Mouse (Mus musculus) CH12.LX (cell line): ENCODE measurements around the gene Tex264. TPM values are rescaled to one million over a fixed set of nuclear protein-coding genes. Genes with fewer than 3 reads are reported as not detected.
A peak's percentile ranks its signal among the peaks of the same experiment; 100 is the strongest.

Source experiments
- DNase-seq: peaks from one replicate; pipeline ENCODE4 v3.0.0-alpha.2; 2013; ENCODE audit errors: extremely low read depth
- H3K27ac ChIP-seq: 2 replicates; pipeline ENCODE4 v1.5.1; 2012; ENCODE audit warnings: low read depth, mild to moderate bottlenecking, control low read depth, moderate library complexity; ENCODE audit not compliant: insufficient read depth
- H3K27me3 ChIP-seq: replicated peaks from 2 replicates; pipeline ENCODE3; 2012; ENCODE audit warnings: inconsistent platforms
- H3K36me3 ChIP-seq, 2 experiments: replicated peaks in 1 of 2; 2 replicates each; pipeline versions ENCODE3 to v1.6.1; 2012; ENCODE audit warnings: inconsistent platforms in 1 of 2, low read length in 1 of 2, mild to moderate bottlenecking in 1 of 2, mixed read lengths in 1 of 2, moderate library complexity in 1 of 2; ENCODE audit not compliant: control insufficient read depth in 1 of 2, insufficient read depth in 1 of 2
- H3K4me1 ChIP-seq, 2 experiments: 2 replicates each; pipeline ENCODE4 v1.6.1; 2012; ENCODE audit warnings: inconsistent platforms in 1 of 2, moderate library complexity in 1 of 2; ENCODE audit not compliant: insufficient read depth in 2 of 2, control insufficient read depth in 1 of 2
- H3K4me2 ChIP-seq: 2 replicates; pipeline ENCODE4 v1.6.1; 2012; ENCODE audit warnings: low read depth, mild to moderate bottlenecking, control low read depth; ENCODE audit not compliant: poor library complexity, insufficient read depth, severe bottlenecking
- H3K4me3 ChIP-seq, 3 experiments: fragments of 150-350 bp in 1 of 3; sonication (generic) in 1 of 3; replicated peaks in 1 of 3; 2 replicates each; pipeline versions ENCODE3 to v1.5.1; 2011 to 2012; ENCODE audit warnings: low read depth in 2 of 3, low read length in 2 of 3, mild to moderate bottlenecking in 2 of 3, moderate library complexity in 2 of 3, control low read depth in 1 of 3, improper control_type of control experiment in 1 of 3, inconsistent platforms in 1 of 3, mixed read lengths in 1 of 3; ENCODE audit not compliant: poor library complexity in 1 of 3
- H3K79me2 ChIP-seq: replicated peaks from 2 replicates; pipeline ENCODE4 v1.6.1; 2012; ENCODE audit warnings: mild to moderate bottlenecking, moderate library complexity; ENCODE audit not compliant: control insufficient read depth, poor library complexity, insufficient read depth, severe bottlenecking; ENCODE audit errors: extremely low read depth
- H3K9ac ChIP-seq: 2 replicates; pipeline ENCODE4 v1.6.1; 2012; ENCODE audit warnings: low read depth, mild to moderate bottlenecking, control low read depth, moderate library complexity; ENCODE audit not compliant: insufficient read depth
- H3K9me3 ChIP-seq: replicated peaks from 2 replicates; pipeline ENCODE3; 2012; ENCODE audit warnings: low read length, inconsistent platforms, mixed read lengths
- BHLHE40 ChIP-seq: IDR thresholded peaks from 2 replicates; pipeline ENCODE4 v1.6.1; 2011; ENCODE audit warnings: mild to moderate bottlenecking, low read depth, low read length, improper control_type of control experiment
- CTCF ChIP-seq, 2 experiments: IDR thresholded peaks in 1 of 2; conservative IDR thresholded peaks in 1 of 2; 2 replicates each; pipeline ENCODE4 v1.5.1; 2011 to 2012; ENCODE audit warnings: low read depth in 2 of 2, low read length in 2 of 2, improper control_type of control experiment in 1 of 2, inconsistent platforms in 1 of 2, mild to moderate bottlenecking in 1 of 2, moderate library complexity in 1 of 2
- E2F4 ChIP-seq: IDR thresholded peaks from 2 replicates; pipeline ENCODE4 v1.6.1; 2011; ENCODE audit warnings: low read depth, low read length, improper control_type of control experiment; ENCODE audit not compliant: insufficient replicate concordance
- EP300 ChIP-seq: IDR thresholded peaks from 2 replicates; pipeline ENCODE4 v1.6.1; 2011; ENCODE audit warnings: low read length, improper control_type of control experiment
- ETS1 ChIP-seq: conservative IDR thresholded peaks from 2 replicates; pipeline ENCODE4 v1.6.1; 2012; ENCODE audit warnings: low read depth, mild to moderate bottlenecking, inconsistent platforms, low read length, improper control_type of control experiment, moderate library complexity
- GABPA ChIP-seq: IDR thresholded peaks from 2 replicates; pipeline ENCODE4 v1.6.1; 2012; ENCODE audit warnings: low read depth, low read length, improper control_type of control experiment, inconsistent platforms; ENCODE audit not compliant: insufficient replicate concordance
- HCFC1 ChIP-seq: IDR thresholded peaks from 2 replicates; pipeline ENCODE4 v1.6.1; 2012; ENCODE audit warnings: low read depth, mild to moderate bottlenecking, inconsistent platforms, low read length, improper control_type of control experiment
- JUN ChIP-seq: IDR thresholded peaks from 2 replicates; pipeline ENCODE4 v1.6.1; 2011; ENCODE audit warnings: low read depth, mild to moderate bottlenecking, low read length, improper control_type of control experiment, moderate library complexity; ENCODE audit not compliant: insufficient read depth
- JUND ChIP-seq: conservative IDR thresholded peaks from 2 replicates; pipeline ENCODE4 v1.6.1; 2011; ENCODE audit warnings: low read depth, low read length, improper control_type of control experiment
- MAZ ChIP-seq: IDR thresholded peaks from 2 replicates; pipeline ENCODE4 v1.6.1; 2012; ENCODE audit warnings: low read depth, mild to moderate bottlenecking, inconsistent platforms, low read length, improper control_type of control experiment, moderate library complexity
- MEF2A ChIP-seq: IDR thresholded peaks from 2 replicates; pipeline ENCODE4 v1.6.1; 2014; ENCODE audit warnings: low read depth, mild to moderate bottlenecking, inconsistent platforms, low read length, improper control_type of control experiment, borderline replicate concordance
- MYC ChIP-seq: IDR thresholded peaks from 2 replicates; pipeline ENCODE4 v1.6.1; 2011; ENCODE audit warnings: low read depth, mild to moderate bottlenecking, improper control_type of control experiment, low read length
- NRF1 ChIP-seq: IDR thresholded peaks from 2 replicates; pipeline ENCODE4 v1.6.1; 2014; ENCODE audit warnings: low read depth, mild to moderate bottlenecking, inconsistent platforms, low read length, improper control_type of control experiment, moderate library complexity
- POLR2A ChIP-seq: IDR thresholded peaks from 2 replicates; pipeline ENCODE4 v1.6.1; 2011; ENCODE audit warnings: low read depth, mild to moderate bottlenecking, improper control_type of control experiment, low read length
- RAD21 ChIP-seq: IDR thresholded peaks from 2 replicates; pipeline ENCODE4 v1.6.1; 2011; ENCODE audit warnings: low read depth, mild to moderate bottlenecking, low read length, improper control_type of control experiment, moderate library complexity
- SIN3A ChIP-seq: IDR thresholded peaks from 2 replicates; pipeline ENCODE4 v1.6.1; 2012; ENCODE audit warnings: low read length, improper control_type of control experiment, inconsistent platforms
- TCF12 ChIP-seq: IDR thresholded peaks from 2 replicates; pipeline ENCODE4 v1.6.1; 2014; ENCODE audit warnings: low read depth, mild to moderate bottlenecking, inconsistent platforms, low read length, improper control_type of control experiment
- ZC3H11A ChIP-seq: IDR thresholded peaks from 2 replicates; pipeline ENCODE4 v1.6.1; 2012; ENCODE audit warnings: low read depth, mild to moderate bottlenecking, inconsistent platforms, low read length, improper control_type of control experiment
- ZKSCAN1 ChIP-seq: IDR thresholded peaks from 2 replicates; pipeline ENCODE4 v1.6.1; 2012; ENCODE audit warnings: low read depth, inconsistent platforms, low read length, improper control_type of control experiment, borderline replicate concordance
- dilution Hi-C: fragments of 300-500 bp; cut with MboI; formaldehyde crosslinking; loops from 2 replicates; pipeline ENCODE4 v1.14.3; 2020; ENCODE audit warnings: low sequenced_read_pairs; ENCODE audit not compliant: extremely low pct_unique_long_range_greater_than_20kb, extremely low pct_ligation_motif_present
- in situ Hi-C: fragments of 300-500 bp; cut with MboI; formaldehyde crosslinking; loops from 3 replicates; pipeline ENCODE4 v1.14.3; 2019; ENCODE audit warnings: low sequenced_read_pairs, low pct_ligation_motif_present, low pct_unique_long_range_greater_than_20kb, mixed read lengths
- polyA plus RNA-seq: library from polyadenylated mRNA; unstranded; fragments of >175 nt; gene quantifications from 2 replicates; pipeline ENCODE4 v1.2.1, GENCODE M21; 2012; ENCODE audit warnings: low read depth; ENCODE audit not compliant: insufficient read length
- total RNA-seq, 2 experiments: library from RNA; depleted of rRNA; stranded (reverse); fragments of 300-350 nt in 1 of 2; fragments of >200 nt in 1 of 2; gene quantifications; 2 replicates each; pipeline ENCODE4 v1.2.3; 2012 to 2014

Tex264 gene
- total and polyA plus RNA-seq, 3 experiments, result 34.3 to 54.8 (median 45.3) TPM

- dilution Hi-C loops (no loop called here), in situ Hi-C loops (no loop called here)
- Histone ChIP-seq H3K36me3 (no peaks in the 10 kb centered on the region), H3K4me3 (no peak overlapping the region), H3K79me2 (no peaks in the 10 kb centered on the region), H3K4me2 (no peak overlapping the region), H3K9ac (no peak overlapping the region), H3K27ac (no peak overlapping the region), H3K27me3 (peaks cover 56% of the 10 kb centered on the region), H3K4me1 (peaks cover 11 to 12% of the 10 kb centered on the region in 2 experiments), H3K9me3 (peaks cover 22% of the 10 kb centered on the region)
- TF ChIP-seq RAD21, result no peak
- TF ChIP-seq ZC3H11A, result no peak
- TF ChIP-seq ZKSCAN1, result no peak
- TF ChIP-seq CTCF (conservative IDR thresholded peaks at IDR 0.05 in 1 of 2, IDR thresholded peaks at IDR 0.05 in 1 of 2; ENCODE audit: low read depth in 2 of 2, low read length in 2 of 2), result no peak
- TF ChIP-seq MAZ, result no peak
- no peak for TF ChIP-seq MEF2A
- no peak for TF ChIP-seq TCF12
- TF ChIP-seq SIN3A, result no peak
- no peak for TF ChIP-seq E2F4
- TF ChIP-seq NRF1, result no peak
- TF ChIP-seq POLR2A, result no peak
- TF ChIP-seq MYC, result no peak
- TF ChIP-seq JUND, result no peak
- no peak for TF ChIP-seq JUN
- TF ChIP-seq ETS1, result no peak
- no peak for TF ChIP-seq GABPA
- DNase-seq, result no peak
These were observed 38.5 kb downstream of the Tex264 start for GRCm38 (mm10) chr9:106647226-106647625.

- DNase-seq, result peak; percentile 65
- no peak overlapping the region for H3K4me3 ChIP-seq
- H3K27ac ChIP-seq, result no peak overlapping the region
- H3K4me1 ChIP-seq, result peaks cover 11 to 12% of the 10 kb centered on the region in 2 experiments
- dilution Hi-C loops (no loop called here), in situ Hi-C loops (no loop called here)
- H3K9ac ChIP-seq, result no peak overlapping the region
- no peak overlapping the region for H3K4me2 ChIP-seq
- no peaks in the 10 kb centered on the region for H3K79me2 ChIP-seq
- TF ChIP-seq HCFC1 (no peak), POLR2A (no peak), TCF12 (peak; percentile 90), BHLHE40 (peak; percentile 92), ETS1 (peak; percentile 65), EP300 (peak; percentile 69)
- peaks cover 22% of the 10 kb centered on the region for H3K9me3 ChIP-seq
- no peaks in the 10 kb centered on the region for H3K36me3 ChIP-seq
- H3K27me3 ChIP-seq, result peaks cover 62% of the 10 kb centered on the region
These were observed 39.9 kb downstream of the Tex264 start for GRCm38 (mm10) chr9:106645684-106646271.
